Mouse (Mus musculus) hindbrain, postnatal 0 days (tissue): Measurements from ENCODE around the gene Gga3. TPM values are rescaled to one million over a fixed set of nuclear protein-coding genes. Genes with fewer than 3 reads are reported as not detected.

Source experiments
- ATAC-seq: fragments of 200-750 bp; cut with Nextera tagmentation; 2 replicates; pipeline ENCODE4 v1.8.0; 2017; ENCODE audit warnings: mild to moderate bottlenecking, moderate TSS enrichment, moderate library complexity
- DNase-seq: peaks from one replicate; pipeline ENCODE4 v3.0.0-alpha.2; 2015; ENCODE audit warnings: low spot score
- H3K27ac ChIP-seq: fragments of 300-500 bp; sonication (generic); 2 replicates; pipeline ENCODE4 v1.5.1; 2014; ENCODE audit warnings: mild to moderate bottlenecking
- H3K27me3 ChIP-seq: fragments of 300-500 bp; sonication (generic); 2 replicates; pipeline ENCODE4 v1.6.1; 2014; ENCODE audit warnings: low read length, mixed read lengths; ENCODE audit not compliant: insufficient read depth
- H3K36me3 ChIP-seq: fragments of 300-500 bp; sonication (generic); 2 replicates; pipeline ENCODE4 v1.6.1; 2014; ENCODE audit warnings: low read length, mixed read lengths; ENCODE audit not compliant: insufficient read depth
- H3K4me1 ChIP-seq: fragments of 300-500 bp; sonication (generic); 2 replicates; pipeline ENCODE4 v1.6.1; 2014; ENCODE audit warnings: antibody characterized with exemption, low read length, mixed read lengths; ENCODE audit not compliant: insufficient read depth
- H3K4me2 ChIP-seq: fragments of 300-500 bp; sonication (generic); 2 replicates; pipeline ENCODE4 v1.6.1; 2014; ENCODE audit warnings: low read depth, mild to moderate bottlenecking, low read length, moderate library complexity, mixed read lengths
- H3K4me3 ChIP-seq: fragments of 300-500 bp; sonication (generic); 2 replicates; pipeline ENCODE4 v1.5.1; 2014; ENCODE audit warnings: low read length
- H3K9ac ChIP-seq: fragments of 300-500 bp; sonication (generic); replicated peaks from 2 replicates; pipeline ENCODE4 v1.6.1; 2014; ENCODE audit warnings: mild to moderate bottlenecking, low read length, moderate library complexity, mixed read lengths
- H3K9me3 ChIP-seq: fragments of 300-500 bp; sonication (generic); 2 replicates; pipeline ENCODE4 v1.6.1; 2016; ENCODE audit warnings: low read length, mixed read lengths
- CTCF ChIP-seq: IDR thresholded peaks from 2 replicates; pipeline ENCODE4 v1.5.1; 2016; ENCODE audit warnings: antibody characterized with exemption, control low read depth, low read depth
- WGBS: fragments of 180-500 bp; shearing (Covaris S2); extraction: QIAGEN DNeasy Blood & Tissue Kit; methylation state at CpG from one replicate; pipeline ENCODE4 v1.1.7; 2014; 5-methylcytosine and 5-hydroxymethylcytosine counted together
- polyA plus RNA-seq: library from polyadenylated mRNA; unstranded; fragments of >200 nt; fragmentation: Nextera tagmentation; extraction: Ambion mirVana; gene quantifications from 2 replicates; pipeline ENCODE4 v1.2.1, GENCODE M21; 2015
- total RNA-seq: library from RNA; depleted of rRNA; stranded (reverse); fragments of >200 nt; gene quantifications from 2 replicates; pipeline ENCODE4 v1.2.3, GENCODE M21; 2014

The Gga3 gene
- total and polyA plus RNA-seq, 2 experiments from 2014 or later = 16.9 to 38.2 TPM

- no peak overlapping the region for H3K4me2 ChIP-seq
- no peak for DNase-seq
- no peaks in the 10 kb centered on the region for H3K9me3 ChIP-seq
- ATAC-seq = no peak
- H3K27ac ChIP-seq = no peak overlapping the region
- H3K4me1 ChIP-seq = no peaks in the 10 kb centered on the region
- no peak for TF ChIP-seq CTCF
- H3K4me3 ChIP-seq = no peak overlapping the region
- no peaks in the 10 kb centered on the region for H3K27me3 ChIP-seq
- H3K36me3 ChIP-seq = peaks cover 4% of the 10 kb centered on the region; the same call in 1 of the 2 replicates
- no peak overlapping the region for H3K9ac ChIP-seq
- 94% methylated on average over 13 of the region's 13 CpGs for WGBS
These were observed 40.5 kb upstream of the Gga3 start for GRCm38 (mm10) chr11:115644308-115644707.

DNA sequence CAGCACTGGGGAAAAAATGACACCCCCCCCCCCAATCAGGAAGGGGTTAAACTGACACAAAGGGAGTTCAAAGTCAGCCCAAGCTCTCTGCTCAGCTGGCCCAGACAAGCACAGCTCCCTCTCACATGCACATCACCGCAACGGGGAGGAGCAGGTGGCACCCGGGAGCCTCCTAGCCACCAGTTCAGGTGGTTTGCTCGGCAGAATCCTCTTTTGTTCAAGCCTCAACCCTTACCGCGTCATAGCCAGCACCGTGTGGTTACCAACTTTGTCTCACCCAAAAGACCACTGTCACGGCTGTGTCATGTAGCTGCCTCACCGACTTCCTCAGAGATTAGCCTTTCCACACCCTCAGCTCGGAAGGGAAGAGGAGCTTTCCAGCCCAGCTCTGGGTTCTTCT, 39.4 kb upstream of the Gga3 start:
- WGBS = 78% methylated on average over 10 of the region's 10 CpGs
- Histone ChIP-seq H3K27ac (no peak overlapping the region), H3K9me3 (no peaks in the 10 kb centered on the region), H3K4me1 (no peaks in the 10 kb centered on the region), H3K4me3 (no peak overlapping the region), H3K4me2 (no peak overlapping the region), H3K27me3 (no peaks in the 10 kb centered on the region), H3K36me3 (peaks cover 4% of the 10 kb centered on the region; the same call in 1 of the 2 replicates), H3K9ac (no peak overlapping the region)
- no peak for DNase-seq
- no peak for TF ChIP-seq CTCF
- ATAC-seq = no peak

DNA sequence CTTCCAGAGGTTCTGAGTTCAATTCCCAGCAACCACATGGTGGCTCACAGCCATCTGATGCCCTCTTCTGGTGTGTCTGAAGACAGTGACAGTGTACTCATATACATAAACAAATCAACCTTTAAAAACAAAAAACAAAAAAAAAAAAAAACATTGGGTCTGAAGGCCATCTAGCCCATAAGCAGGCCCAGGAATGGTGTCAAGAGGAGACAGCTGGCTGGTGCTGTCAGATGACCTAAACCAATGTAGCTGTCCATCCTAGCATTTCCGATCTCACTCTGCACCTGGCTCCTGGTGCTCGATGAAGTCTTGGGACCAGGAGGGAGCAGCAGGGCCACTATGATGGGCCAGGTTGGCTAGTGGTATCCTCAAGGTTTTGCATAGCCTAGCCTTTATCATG, 38.9 kb upstream of the Gga3 start:
- Histone ChIP-seq H3K27ac (no peak overlapping the region), H3K4me2 (no peak overlapping the region), H3K9me3 (no peaks in the 10 kb centered on the region), H3K36me3 (peaks cover 4% of the 10 kb centered on the region; the same call in 1 of the 2 replicates), H3K4me1 (no peaks in the 10 kb centered on the region), H3K4me3 (no peak overlapping the region), H3K27me3 (no peaks in the 10 kb centered on the region), H3K9ac (no peak overlapping the region)
- 100% methylated on average over 2 of the region's 2 CpGs for WGBS
- TF ChIP-seq CTCF = no peak
- ATAC-seq = no peak
- no peak for DNase-seq

DNA sequence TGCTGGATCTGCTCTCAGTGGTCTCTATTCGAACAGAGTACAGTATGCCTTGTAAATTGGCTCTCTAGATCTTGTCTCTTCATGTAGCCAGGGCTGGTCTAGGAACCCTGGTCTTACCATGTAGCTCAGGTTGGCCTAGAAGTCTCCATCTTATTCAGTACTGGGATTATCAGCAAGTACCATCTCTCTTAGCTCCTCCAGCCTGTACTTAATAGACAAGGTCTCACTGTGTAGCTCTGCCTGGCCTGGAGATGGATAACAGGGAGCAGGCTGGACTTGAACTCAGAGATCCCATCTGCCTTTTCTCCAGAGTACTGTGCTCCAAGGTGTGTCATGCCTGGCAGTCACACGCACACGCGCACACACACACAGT, 37.8 kb upstream of the Gga3 start:
- DNase-seq (no peak), ATAC-seq (no peak)
- Histone ChIP-seq H3K27me3 (no peaks in the 10 kb centered on the region), H3K4me3 (no peak overlapping the region), H3K36me3 (peaks cover 4% of the 10 kb centered on the region; the same call in 1 of the 2 replicates), H3K4me2 (no peak overlapping the region), H3K9me3 (no peaks in the 10 kb centered on the region), H3K4me1 (no peaks in the 10 kb centered on the region), H3K9ac (no peak overlapping the region), H3K27ac (no peak overlapping the region)
- WGBS = 84% methylated on average over 4 of the region's 4 CpGs
- no peak for TF ChIP-seq CTCF

- ATAC-seq (no peak), DNase-seq (no peak)
- Histone ChIP-seq H3K9me3 (no peaks in the 10 kb centered on the region), H3K4me3 (no peak overlapping the region), H3K27ac (no peak overlapping the region), H3K9ac (no peak overlapping the region), H3K27me3 (no peaks in the 10 kb centered on the region), H3K4me1 (no peaks in the 10 kb centered on the region), H3K36me3 (0 out of 2 replicates have a peak, but pooled peaks cover 4% of the 10 kb centered on the region), H3K4me2 (no peak overlapping the region)
- WGBS = 56% methylated on average over 14 of the region's 14 CpGs
- TF ChIP-seq CTCF = no peak
These were observed 37.3 kb upstream of the Gga3 start for GRCm38 (mm10) chr11:115640978-115641663.

GRCm38 (mm10) chr11:115640311-115640828, 36.5 kb upstream of the Gga3 start:
- no peak for DNase-seq
- Histone ChIP-seq H3K9ac (no peak overlapping the region), H3K4me2 (no peak overlapping the region), H3K9me3 (no peaks in the 10 kb centered on the region), H3K36me3 (0 out of 2 replicates have a peak, but pooled peaks cover 4% of the 10 kb centered on the region), H3K4me1 (no peaks in the 10 kb centered on the region), H3K27ac (no peak overlapping the region), H3K27me3 (no peaks in the 10 kb centered on the region), H3K4me3 (no peak overlapping the region)
- no peak for ATAC-seq
- TF ChIP-seq CTCF = no peak
- WGBS = 86% methylated on average over 3 of the region's 4 CpGs

GRCm38 (mm10) chr11:115639540-115639939, 35.7 kb upstream of the Gga3 start:
- Histone ChIP-seq H3K4me1 (no peaks in the 10 kb centered on the region), H3K4me2 (no peak overlapping the region), H3K27me3 (no peaks in the 10 kb centered on the region), H3K9ac (no peak overlapping the region), H3K9me3 (no peaks in the 10 kb centered on the region), H3K27ac (no peak overlapping the region), H3K4me3 (no peak overlapping the region), H3K36me3 (0 out of 2 replicates have a peak, but pooled peaks cover 2% of the 10 kb centered on the region)
- no peak for ATAC-seq
- no peak for DNase-seq
- WGBS = 69% methylated on average over 4 of the region's 4 CpGs
- no peak for TF ChIP-seq CTCF
